Mouse (Mus musculus) erythroblast, embryonic 14.5 days (primary cell): Measurements from ENCODE around the gene Mat2a.

Source experiments
- GATA1 ChIP-seq: IDR thresholded peaks from 2 replicates; pipeline ENCODE4 v1.6.1; 2012; ENCODE audit warnings: low read length, inconsistent platforms, mixed read lengths
- TAL1 ChIP-seq: IDR thresholded peaks from 3 replicates; pipeline ENCODE4 v1.6.1; 2012; ENCODE audit warnings: low read length, inconsistent platforms, mixed read lengths

- TF ChIP-seq GATA1 (no peak), TAL1 (no peak)
Measured at GRCm38 (mm10) chr6:72418279-72418678, 21.1 kb downstream of the Mat2a start.
